In the genomic region with DNA sequence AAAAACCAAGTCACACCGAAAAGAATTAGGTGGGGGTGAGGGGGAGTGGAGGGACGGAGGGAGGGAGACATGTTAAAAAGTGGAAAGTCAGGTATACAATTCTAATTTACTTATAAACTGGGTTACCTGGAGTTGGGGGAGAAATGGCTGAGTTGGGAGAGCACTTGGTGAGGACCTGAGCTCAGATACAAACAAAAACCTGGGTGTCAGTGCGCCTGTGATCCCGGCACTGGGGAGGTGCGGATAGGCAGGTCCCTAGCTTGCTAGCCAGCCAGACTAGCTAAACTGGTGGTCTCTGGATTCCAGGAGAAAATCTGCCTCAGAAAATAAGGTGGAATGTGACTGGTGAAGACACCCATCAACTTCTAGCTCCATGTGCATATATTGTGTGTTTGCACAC, we compare ENCODE assay signal across 28 mouse cellular contexts.
"Had no signal": no experiment of that assay in that cellular context is flagged by ENCODE, and none has a peak within 500 bp of the region (broad histone marks: within the 10 kb centered on the region; RNA-seq: fewer than 3 reads in every experiment).

No protein-coding gene starts in this region.

- H3K9ac ChIP-seq: heart, embryonic 13.5 days; heart, embryonic 15.5 days; hindbrain, embryonic 12.5 days; hindbrain, embryonic 14.5 days; intestine, embryonic 15.5 days; limb, embryonic 12.5 days; liver, embryonic 13.5 days had no signal

- DNase-seq: gastrocnemius, adult 2 months; gastrocnemius, postnatal 10 days; gastrocnemius, postnatal 25 days; heart, adult 2 months; heart, postnatal 14 days; heart, postnatal 36 days; kidney, adult 18-20 months; kidney, adult 8-10 months; kidney, postnatal 10 days; kidney, postnatal 25 days; kidney, postnatal 4 days; liver; liver, embryonic 13.5 days had no signal

- H3K27me3 ChIP-seq: heart, embryonic 13.5 days; heart, embryonic 15.5 days; hindbrain, embryonic 12.5 days; intestine, embryonic 15.5 days; liver, embryonic 13.5 days had no signal

- H3K36me3 ChIP-seq: heart, embryonic 13.5 days; heart, embryonic 15.5 days; hindbrain, embryonic 10.5 days; hindbrain, embryonic 12.5 days; intestine, embryonic 15.5 days; limb, embryonic 10.5 days; limb, embryonic 12.5 days; liver, embryonic 13.5 days had no signal

- H3K27ac ChIP-seq: gastrocnemius, adult 2 months; heart, adult 2 months; heart, embryonic 13.5 days; heart, embryonic 15.5 days; hindbrain, embryonic 10.5 days; hindbrain, embryonic 12.5 days; hindbrain, embryonic 14.5 days; intestine, embryonic 15.5 days; layer of hippocampus, adult 2 months; left cerebral cortex, adult 2 months; limb, embryonic 10.5 days; limb, embryonic 12.5 days; liver, embryonic 13.5 days had no signal

- H3K4me1 ChIP-seq: heart, embryonic 15.5 days; hindbrain, embryonic 10.5 days; hindbrain, embryonic 12.5 days; limb, embryonic 12.5 days; liver, embryonic 13.5 days had no signal

- H3K4me2 ChIP-seq: heart, embryonic 11.5 days; heart, embryonic 13.5 days; heart, embryonic 15.5 days; hindbrain, embryonic 12.5 days; hindbrain, embryonic 14.5 days; intestine, embryonic 15.5 days; limb, embryonic 12.5 days; liver, embryonic 11.5 days; liver, embryonic 13.5 days had no signal

- H3K4me3 ChIP-seq: gastrocnemius, adult 2 months; heart, adult 2 months; heart, embryonic 13.5 days; heart, embryonic 15.5 days; hindbrain, embryonic 10.5 days; hindbrain, embryonic 12.5 days; intestine, embryonic 15.5 days; layer of hippocampus, adult 2 months; left cerebral cortex, adult 2 months; limb, embryonic 10.5 days; limb, embryonic 12.5 days; liver, embryonic 13.5 days had no signal

- H3K9me3 ChIP-seq: heart, embryonic 13.5 days; heart, embryonic 15.5 days; hindbrain, embryonic 10.5 days; hindbrain, embryonic 12.5 days; intestine, embryonic 15.5 days; liver, embryonic 13.5 days had no signal

- ATAC-seq: hindbrain, embryonic 16.5 days; inflammation-experienced regulatory T-cells, adult 6 months; intestine, postnatal 0 days had no signal
